Mouse (Mus musculus) CD4-positive naive resting alpha-beta T cell, adult 76 days (primary cell): ENCODE results near the gene Mettl8. TPM values are rescaled to one million over a fixed set of nuclear protein-coding genes. Genes with fewer than 3 reads are reported as not detected.

ENCODE experiments used
- total RNA-seq: library from RNA; stranded (reverse); gene quantifications from one replicate; pipeline ENCODE4 v1.2.4, GENCODE M21; 2023

Gene Mettl8
- total RNA-seq: 27.8 TPM

DNA sequence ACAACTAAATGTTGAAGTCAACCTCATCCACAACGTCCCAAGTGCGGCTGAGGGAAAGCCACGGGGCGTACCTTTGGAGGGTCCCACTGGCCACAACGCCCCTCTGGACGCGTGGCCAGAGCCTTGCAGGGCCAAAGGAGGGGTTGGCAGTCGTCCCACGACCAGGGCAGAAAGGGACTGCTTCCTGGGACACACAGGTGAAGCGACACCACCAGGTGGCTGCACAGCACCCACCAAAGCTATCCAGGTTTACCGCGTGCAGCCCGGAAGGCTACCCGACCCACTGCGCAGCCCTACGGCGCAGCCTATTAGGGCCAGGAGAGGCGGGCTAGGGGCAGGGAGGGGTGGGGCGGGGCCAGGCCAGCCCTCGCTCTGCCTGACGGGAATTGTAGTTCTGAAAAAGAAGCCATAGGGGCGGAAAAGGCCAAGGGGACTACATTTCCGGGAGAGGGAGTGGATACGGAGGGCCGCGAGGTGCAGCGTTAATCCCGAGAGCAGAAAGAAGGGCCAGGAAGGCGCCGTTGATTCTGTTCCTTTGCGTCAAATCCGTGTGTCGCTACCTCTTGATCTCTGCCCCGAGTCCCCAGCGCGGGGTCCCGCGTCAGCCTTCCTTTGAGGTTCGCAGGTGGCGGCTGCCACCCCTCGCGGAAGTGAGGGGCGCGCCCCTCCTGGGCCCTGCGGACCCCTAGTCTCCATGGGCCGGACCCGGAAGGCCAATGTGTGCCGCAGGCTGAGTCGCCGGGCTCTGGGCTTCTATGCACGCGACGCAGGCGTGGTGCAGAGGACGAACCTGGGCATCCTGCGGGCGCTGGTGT lies at the start of gene Mettl8, which contains the start of gene Dcaf17:
Gene Mettl8, minus strand, starts transcription at position 284 of the 815 bp plus-strand sequence.
Gene Dcaf17, plus strand, starts transcription at position 29 of the 815 bp plus-strand sequence.

Other genes starting within 250 kb of the Mettl8 start
- gene Tlk1, start 229.9 kb downstream of the Mettl8 start, total RNA-seq: 115 TPM
- 22.0 TPM for gene Dcaf17, start 255 bp downstream of the Mettl8 start, total RNA-seq
- gene Cybrd1, start 62.3 kb upstream of the Mettl8 start, total RNA-seq: 0.41 TPM
- gene Dync1i2, start 156.1 kb upstream of the Mettl8 start, total RNA-seq: 52.2 TPM